Mouse (Mus musculus): ENCODE results near the gene Zdhhc9. TPM values are rescaled to one million over a fixed set of nuclear protein-coding genes. Genes with fewer than 3 reads are reported as not detected.

Gene Zdhhc9
- polyA plus RNA-seq, 2 experiments from 2014 or later = 1.7 to 3.0 TPM

DNA sequence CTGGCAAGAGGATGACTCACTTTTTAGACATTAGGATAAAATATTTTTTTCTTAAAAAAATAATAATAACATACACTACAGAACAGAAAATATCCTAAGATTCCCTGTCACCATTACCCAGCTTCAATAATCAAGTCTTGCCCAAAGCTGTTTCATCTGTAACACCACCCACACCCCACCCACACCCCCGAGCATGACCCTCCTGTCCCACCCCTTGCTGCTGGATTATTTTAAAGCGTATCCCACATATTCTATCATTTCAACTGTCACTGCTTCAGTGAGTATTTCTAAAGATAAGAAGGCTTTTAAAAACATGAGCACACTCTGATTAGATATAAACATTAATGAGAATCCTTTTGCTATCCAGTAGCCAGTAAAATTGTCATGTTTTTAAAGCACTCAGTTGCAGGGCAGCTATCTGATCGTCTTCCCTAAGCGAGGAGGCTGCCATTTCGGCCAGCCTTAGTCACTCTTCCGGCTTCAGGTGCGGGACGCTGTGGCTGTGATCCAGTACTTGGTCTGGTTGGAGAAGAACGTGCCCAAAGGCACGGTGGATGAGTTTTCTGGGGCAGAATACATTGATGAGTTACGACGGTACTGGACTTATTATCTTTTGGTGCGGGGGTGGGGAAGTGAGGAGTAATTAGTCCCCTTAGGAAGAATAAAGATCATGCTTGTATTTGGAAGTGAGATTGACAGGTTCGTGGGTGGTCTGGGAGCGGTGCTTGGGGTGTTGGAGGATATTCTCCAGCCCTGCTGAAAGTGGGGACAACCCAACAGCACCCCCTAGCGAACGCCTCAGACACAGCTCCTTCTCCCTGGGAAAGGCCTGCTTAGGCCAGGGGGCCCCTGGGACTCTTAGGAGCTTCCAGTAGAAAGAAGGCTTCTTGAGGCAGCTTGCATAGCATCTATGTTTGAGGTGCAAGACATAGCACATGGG lies 84.3 kb downstream of the Zdhhc9 start:
- peak; percentile 60 for ATAC-seq

Other genes starting within 250 kb of the Zdhhc9 start
- under 1 TPM; 0.30 to 0.37 TPM for gene Apln, start 174.0 kb downstream of the Zdhhc9 start, polyA plus RNA-seq (2017; shearing (Covaris generic))
- gene Xpnpep2, start 100.2 kb downstream of the Zdhhc9 start, polyA plus RNA-seq (2017; shearing (Covaris generic)) = under 1 TPM in 1 of 2 experiments, not detected in 1; 0.59 TPM
- gene Sash3, start 62.4 kb downstream of the Zdhhc9 start, polyA plus RNA-seq (2017; shearing (Covaris generic)) = 100 to 1,000 TPM; 332 to 499 TPM
- 10 to 100 TPM; 32.1 to 33.6 TPM for gene Utp14a, start 48.0 kb upstream of the Zdhhc9 start, polyA plus RNA-seq (2017; shearing (Covaris generic))
- 1 to 10 TPM; 2.3 to 2.7 TPM for gene Bcorl1, start 132.5 kb upstream of the Zdhhc9 start, polyA plus RNA-seq (2017; shearing (Covaris generic))